Mouse (Mus musculus): Measurements from ENCODE around the gene Gpr156. TPM values are rescaled to one million over a fixed set of nuclear protein-coding genes. Genes with fewer than 3 reads are reported as not detected.

The Gpr156 gene
- polyA plus RNA-seq, 1 experiment from 2014 or later = 0.02 TPM

DNA sequence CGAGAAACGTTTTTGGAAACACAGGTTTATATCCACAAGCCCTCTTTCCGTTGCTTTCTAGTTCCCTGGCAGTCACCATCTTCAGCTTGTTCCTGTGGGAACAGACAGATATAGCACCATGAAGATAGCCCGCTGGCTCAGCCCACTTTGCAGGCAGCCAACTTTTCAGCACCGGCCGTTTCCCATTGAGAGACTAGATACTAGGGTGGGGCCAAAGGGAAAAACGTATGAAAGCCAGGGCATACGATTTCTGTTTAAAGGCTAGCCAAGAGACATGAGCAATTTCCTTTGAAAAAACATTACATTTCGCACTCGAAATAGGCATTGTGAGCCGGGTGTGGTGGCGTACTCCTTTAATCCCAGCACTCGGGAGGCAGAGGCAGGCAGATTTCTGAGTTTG lies 95.2 kb downstream of the Gpr156 start:
- Histone ChIP-seq H3K4me2 (ENCODE audit: low read depth, low read length) (no peak overlapping the region), H3K4me1 (ENCODE audit: insufficient read depth) (no peaks in the 10 kb centered on the region; the same call in 1 of the 2 replicates), H3K27me3 (ENCODE audit: insufficient read depth, low read length) (no peaks in the 10 kb centered on the region), H3K27ac (ENCODE audit: low read depth) (no peak overlapping the region), H3K9ac (replicated peaks) (no peak overlapping the region), H3K36me3 (replicated peaks; ENCODE audit: insufficient read depth, low read length) (no peaks in the 10 kb centered on the region), H3K9me3 (ENCODE audit: low read length) (no peaks in the 10 kb centered on the region), H3K4me3 (ENCODE audit: low read depth, low read length) (no peak overlapping the region)
- DNase-seq (no peak), ATAC-seq (no peak)
- TF ChIP-seq CTCF (IDR thresholded peaks at IDR 0.05; ENCODE audit: low read depth) (no peak), EP300 (IDR thresholded peaks at IDR 0.05; ENCODE audit: low read depth) (no peak)
- WGBS (ENCODE audit: insufficient replicate concordance) = 76% methylated on average over 13 of the region's 13 CpGs

DNA sequence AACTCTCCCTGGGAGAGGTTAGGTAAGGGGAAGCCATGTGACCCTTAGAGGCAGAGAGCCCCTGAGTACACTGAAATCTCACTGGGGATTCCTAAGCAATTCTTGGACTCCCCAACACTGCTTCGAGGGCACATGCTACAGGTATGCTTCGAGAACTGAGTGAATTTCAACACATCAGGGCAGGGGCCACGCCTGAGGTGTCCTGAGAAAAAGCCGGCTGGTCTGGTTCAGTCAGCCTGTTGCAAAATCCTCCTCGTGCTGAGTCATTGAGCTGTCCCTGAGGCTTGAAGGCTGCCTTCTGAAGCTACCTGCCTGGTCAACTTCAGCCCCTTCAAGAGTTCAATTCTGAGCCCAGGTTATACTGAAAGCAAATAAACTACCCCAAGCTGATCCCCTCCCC lies 96.1 kb downstream of the Gpr156 start:
- peak; percentile 39 for DNase-seq
- H3K4me1 ChIP-seq (ENCODE audit: insufficient read depth) = no peaks in the 10 kb centered on the region; the same call in 1 of the 2 replicates
- H3K9ac ChIP-seq (replicated peaks) = no peak overlapping the region
- H3K27ac ChIP-seq (ENCODE audit: low read depth) = no peak overlapping the region
- no peaks in the 10 kb centered on the region for H3K27me3 ChIP-seq (ENCODE audit: insufficient read depth, low read length)
- no peaks in the 10 kb centered on the region for H3K9me3 ChIP-seq (ENCODE audit: low read length)
- no peak overlapping the region for H3K4me3 ChIP-seq (ENCODE audit: low read depth, low read length)
- 37% methylated on average over 5 of the region's 5 CpGs for WGBS (ENCODE audit: insufficient replicate concordance)
- H3K36me3 ChIP-seq (replicated peaks; ENCODE audit: insufficient read depth, low read length) = no peaks in the 10 kb centered on the region
- no peak overlapping the region for H3K4me2 ChIP-seq (ENCODE audit: low read depth, low read length)
- no peak for TF ChIP-seq EP300 (IDR thresholded peaks at IDR 0.05; ENCODE audit: low read depth)
- TF ChIP-seq CTCF (IDR thresholded peaks at IDR 0.05; ENCODE audit: low read depth) = no peak
- peak; percentile 57 for ATAC-seq

DNA sequence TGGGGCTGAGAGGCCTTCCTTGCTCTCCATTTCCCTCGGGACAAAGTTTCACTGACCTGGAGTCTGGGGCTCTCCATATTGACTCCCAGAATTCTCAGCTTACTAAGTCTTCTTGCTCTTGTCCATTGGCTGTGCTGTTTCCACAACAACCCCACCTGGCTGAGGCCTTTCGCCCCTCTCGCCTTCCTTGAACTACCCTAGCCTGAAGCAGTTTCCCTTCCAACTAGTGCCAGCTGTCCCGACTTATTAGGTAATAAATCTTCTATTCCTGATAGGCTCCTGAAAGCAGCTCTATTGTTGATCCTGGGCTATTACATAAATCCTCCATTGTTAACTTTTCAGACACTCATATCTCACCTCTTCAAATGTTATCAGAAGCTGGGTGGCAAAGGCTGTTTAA lies 96.6 kb downstream of the Gpr156 start:
- DNase-seq (no peak), ATAC-seq (no peak)
- Histone ChIP-seq H3K36me3 (replicated peaks; ENCODE audit: insufficient read depth, low read length) (no peaks in the 10 kb centered on the region), H3K4me1 (ENCODE audit: insufficient read depth) (no peaks in the 10 kb centered on the region; the same call in 1 of the 2 replicates), H3K27me3 (ENCODE audit: insufficient read depth, low read length) (no peaks in the 10 kb centered on the region), H3K4me3 (ENCODE audit: low read depth, low read length) (no peak overlapping the region), H3K9me3 (ENCODE audit: low read length) (no peaks in the 10 kb centered on the region), H3K27ac (ENCODE audit: low read depth) (no peak overlapping the region), H3K4me2 (ENCODE audit: low read depth, low read length) (no peak overlapping the region), H3K9ac (replicated peaks) (no peak overlapping the region)
- 45% methylated on average over 4 of the region's 4 CpGs for whole genome bisulfite sequencing (ENCODE audit: insufficient replicate concordance)
- no peak for TF ChIP-seq EP300 (IDR thresholded peaks at IDR 0.05; ENCODE audit: low read depth)
- TF ChIP-seq CTCF (IDR thresholded peaks at IDR 0.05; ENCODE audit: low read depth) = no peak

DNA sequence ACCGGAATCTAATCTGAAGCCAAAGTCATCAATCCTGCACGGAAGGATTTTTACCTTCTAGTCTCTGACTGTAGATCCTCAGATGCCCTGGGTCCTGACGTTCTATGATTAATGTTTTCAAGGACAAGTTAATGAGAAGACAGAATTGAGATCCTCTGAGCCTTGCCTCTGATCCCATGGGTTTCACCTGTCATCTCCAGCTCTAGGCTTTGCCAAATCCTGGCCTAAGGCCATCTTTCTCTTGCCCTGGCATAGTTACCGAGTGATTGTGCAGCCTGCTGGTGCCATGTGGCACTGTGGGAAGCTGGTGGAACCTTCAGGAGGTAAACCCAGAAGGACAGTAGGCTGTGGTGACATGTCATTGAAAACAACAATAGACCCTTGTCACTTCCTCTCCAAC lies 98.7 kb downstream of the Gpr156 start:
- H3K9ac ChIP-seq (replicated peaks) = no peak overlapping the region
- H3K27ac ChIP-seq (ENCODE audit: low read depth) = no peak overlapping the region
- no peaks in the 10 kb centered on the region for H3K27me3 ChIP-seq (ENCODE audit: insufficient read depth, low read length)
- 85% methylated on average over 4 of the region's 4 CpGs for WGBS (ENCODE audit: insufficient replicate concordance)
- no peak for DNase-seq
- TF ChIP-seq CTCF (IDR thresholded peaks at IDR 0.05; ENCODE audit: low read depth) (no peak), EP300 (IDR thresholded peaks at IDR 0.05; ENCODE audit: low read depth) (no peak)
- ATAC-seq = no peak
- H3K4me2 ChIP-seq (ENCODE audit: low read depth, low read length) = no peak overlapping the region
- no peaks in the 10 kb centered on the region for H3K4me1 ChIP-seq (ENCODE audit: insufficient read depth)
- no peaks in the 10 kb centered on the region for H3K9me3 ChIP-seq (ENCODE audit: low read length)
- no peaks in the 10 kb centered on the region for H3K36me3 ChIP-seq (replicated peaks; ENCODE audit: insufficient read depth, low read length)
- no peak overlapping the region for H3K4me3 ChIP-seq (ENCODE audit: low read depth, low read length)

DNA sequence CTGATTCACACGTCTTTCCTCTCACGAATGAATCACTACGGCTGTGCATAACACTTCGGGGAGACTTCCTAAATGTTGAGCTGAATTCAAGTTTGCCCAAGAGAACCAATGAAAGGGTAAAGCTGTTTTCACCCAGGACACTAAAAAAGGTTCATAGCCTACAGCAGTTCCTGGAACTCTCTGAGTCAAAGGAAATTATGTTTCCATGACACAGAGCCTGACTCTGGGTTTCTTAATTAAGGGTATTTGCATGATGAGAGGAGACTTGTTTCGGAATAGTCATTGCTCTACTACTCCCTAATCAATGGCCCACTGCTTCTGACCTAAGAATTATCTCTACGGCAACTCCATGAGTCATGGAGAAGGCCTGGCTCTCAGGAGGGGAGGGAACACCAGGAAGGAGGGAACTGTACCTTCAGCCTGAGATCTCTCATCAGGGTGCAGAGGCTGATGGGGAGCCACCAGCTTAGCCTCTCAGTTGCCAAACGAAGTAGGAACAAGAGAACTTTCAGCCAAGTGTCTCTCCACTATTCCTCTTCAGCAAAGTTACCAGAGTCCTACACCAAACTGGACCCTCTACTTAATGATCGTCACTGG lies 100.7 kb downstream of the Gpr156 start:
- no peak for TF ChIP-seq CTCF (IDR thresholded peaks at IDR 0.05; ENCODE audit: low read depth)
- no peak for TF ChIP-seq EP300 (IDR thresholded peaks at IDR 0.05; ENCODE audit: low read depth)
- Histone ChIP-seq H3K4me1 (ENCODE audit: insufficient read depth) (no peaks in the 10 kb centered on the region), H3K27me3 (ENCODE audit: insufficient read depth, low read length) (no peaks in the 10 kb centered on the region), H3K9ac (replicated peaks) (no peak overlapping the region), H3K27ac (ENCODE audit: low read depth) (no peak overlapping the region), H3K4me2 (ENCODE audit: low read depth, low read length) (no peak overlapping the region), H3K9me3 (ENCODE audit: low read length) (no peaks in the 10 kb centered on the region), H3K4me3 (ENCODE audit: low read depth, low read length) (no peak overlapping the region), H3K36me3 (replicated peaks; ENCODE audit: insufficient read depth, low read length) (no peaks in the 10 kb centered on the region)
- ATAC-seq = no peak
- no peak for DNase-seq
- WGBS (ENCODE audit: insufficient replicate concordance) = 75% methylated on average over 8 of the region's 8 CpGs

DNA sequence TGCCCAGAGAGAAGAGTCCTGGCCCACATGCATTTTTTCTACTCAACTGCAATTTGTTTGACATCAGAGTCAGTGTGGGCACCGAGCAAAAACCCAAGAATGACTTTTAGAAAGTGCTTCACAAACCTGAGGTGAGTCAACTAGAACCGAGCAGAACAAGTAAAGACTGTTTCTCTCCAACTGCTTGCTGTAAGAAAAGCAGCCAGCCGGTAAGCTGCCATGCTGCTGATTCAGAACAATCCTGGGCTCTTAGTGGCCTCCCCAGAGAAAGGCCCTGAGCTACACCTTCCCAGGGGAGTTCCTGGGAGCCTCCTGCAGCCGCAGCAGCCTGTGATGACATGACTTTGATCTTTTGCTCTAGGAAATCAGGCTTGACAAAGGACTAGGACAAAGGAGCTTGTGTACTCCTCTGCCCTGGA lies 101.7 kb downstream of the Gpr156 start:
- Histone ChIP-seq H3K36me3 (replicated peaks; ENCODE audit: insufficient read depth, low read length) (no peaks in the 10 kb centered on the region), H3K9me3 (ENCODE audit: low read length) (no peaks in the 10 kb centered on the region), H3K27me3 (ENCODE audit: insufficient read depth, low read length) (no peaks in the 10 kb centered on the region), H3K9ac (replicated peaks) (no peak overlapping the region), H3K4me2 (ENCODE audit: low read depth, low read length) (no peak overlapping the region), H3K4me1 (ENCODE audit: insufficient read depth) (no peaks in the 10 kb centered on the region), H3K27ac (ENCODE audit: low read depth) (no peak overlapping the region), H3K4me3 (ENCODE audit: low read depth, low read length) (no peak overlapping the region)
- DNase-seq = no peak
- WGBS (ENCODE audit: insufficient replicate concordance) = 59% methylated on average over 4 of the region's 4 CpGs
- TF ChIP-seq EP300 (IDR thresholded peaks at IDR 0.05; ENCODE audit: low read depth) (no peak), CTCF (IDR thresholded peaks at IDR 0.05; ENCODE audit: low read depth) (no peak)
- ATAC-seq = no peak

All from liver, postnatal 0 days (tissue).